Mouse (Mus musculus): ENCODE measurements at regions not wholly inside any gene's neighbourhood (a gene's known extent, or its start where the extent isn't known, plus 50 kb on each side); places are given as distances from the start of the nearest gene placed in this dataset.
A peak's percentile ranks its signal among the peaks of the same experiment; 100 is the strongest.

- Histone ChIP-seq H3K27me3 (ENCODE audit: control insufficient read depth, insufficient read depth, low read depth, low read length) (no peaks in the 10 kb centered on the region), H3K4me3 (ENCODE audit: low read depth, low read length) (no peak overlapping the region), H3K4me1 (ENCODE audit: control insufficient read depth, insufficient read depth, low read length) (no peaks in the 10 kb centered on the region), H3K27ac (ENCODE audit: low read length) (no peak overlapping the region), H3K9me3 (replicated peaks; ENCODE audit: control insufficient read depth, low read length, poor library complexity, severe bottlenecking) (no peaks in the 10 kb centered on the region), H3K9ac (ENCODE audit: low read depth, low read length) (no peak overlapping the region), H3K4me2 (ENCODE audit: low read length) (no peak overlapping the region), H3K36me3 (ENCODE audit: control insufficient read depth, insufficient read depth, low read length) (no peaks in the 10 kb centered on the region)
- no peak for ATAC-seq
Measured at GRCm38 (mm10) chr3:57910020-57910419, 62.1 kb upstream of the Pfn2 start.

- Histone ChIP-seq H3K4me3 (ENCODE audit: low read depth, low read length) (no peak overlapping the region), H3K36me3 (ENCODE audit: control insufficient read depth, insufficient read depth, low read length) (no peaks in the 10 kb centered on the region), H3K27me3 (ENCODE audit: control insufficient read depth, insufficient read depth, low read depth, low read length) (no peaks in the 10 kb centered on the region), H3K4me2 (ENCODE audit: low read length) (peak overlapping the region; percentile 23; the same call in 1 of the 2 replicates), H3K27ac (ENCODE audit: low read length) (no peak overlapping the region), H3K9ac (ENCODE audit: low read depth, low read length) (no peak overlapping the region), H3K9me3 (replicated peaks; ENCODE audit: control insufficient read depth, low read length, poor library complexity, severe bottlenecking) (no peaks in the 10 kb centered on the region), H3K4me1 (ENCODE audit: control insufficient read depth, insufficient read depth, low read length) (no peaks in the 10 kb centered on the region)
- peak; percentile 79 for ATAC-seq
- WGBS: 35% methylated on average over 16 of the region's 16 CpGs
Measured at GRCm38 (mm10) chr3:57911831-57912596, 64.1 kb upstream of the Pfn2 start.

GRCm38 (mm10) chr3:57912650-57913343, 64.9 kb upstream of the Pfn2 start:
- Histone ChIP-seq H3K36me3 (ENCODE audit: control insufficient read depth, insufficient read depth, low read length) (no peaks in the 10 kb centered on the region), H3K9ac (ENCODE audit: low read depth, low read length) (no peak overlapping the region), H3K4me1 (ENCODE audit: control insufficient read depth, insufficient read depth, low read length) (no peaks in the 10 kb centered on the region), H3K9me3 (replicated peaks; ENCODE audit: control insufficient read depth, low read length, poor library complexity, severe bottlenecking) (no peaks in the 10 kb centered on the region), H3K27me3 (ENCODE audit: control insufficient read depth, insufficient read depth, low read depth, low read length) (no peaks in the 10 kb centered on the region), H3K4me3 (ENCODE audit: low read depth, low read length) (no peak overlapping the region), H3K4me2 (ENCODE audit: low read length) (no peak overlapping the region), H3K27ac (ENCODE audit: low read length) (0 out of 2 replicates have a peak overlapping the region, but pooled peaks have one; percentile 15)
- ATAC-seq: peak; percentile 14; the same call in 1 of the 2 replicates
- WGBS: 64% methylated on average over 7 of the region's 7 CpGs

- no peak for ATAC-seq
- Histone ChIP-seq H3K4me3 (ENCODE audit: low read depth, low read length) (no peak overlapping the region), H3K4me2 (ENCODE audit: low read length) (no peak overlapping the region), H3K9ac (ENCODE audit: low read depth, low read length) (no peak overlapping the region), H3K27ac (ENCODE audit: low read length) (no peak overlapping the region), H3K9me3 (replicated peaks; ENCODE audit: control insufficient read depth, low read length, poor library complexity, severe bottlenecking) (no peaks in the 10 kb centered on the region), H3K4me1 (ENCODE audit: control insufficient read depth, insufficient read depth, low read length) (no peaks in the 10 kb centered on the region), H3K27me3 (ENCODE audit: control insufficient read depth, insufficient read depth, low read depth, low read length) (no peaks in the 10 kb centered on the region), H3K36me3 (ENCODE audit: control insufficient read depth, insufficient read depth, low read length) (no peaks in the 10 kb centered on the region)
- WGBS: 96% methylated on average over 3 of the region's 3 CpGs
Measured at GRCm38 (mm10) chr3:57914687-57915086, 66.8 kb upstream of the Pfn2 start.

GRCm38 (mm10) chr3:57918913-57919312, 71.0 kb upstream of the Pfn2 start:
- WGBS: 64% methylated on average over 2 of the region's 2 CpGs
- Histone ChIP-seq H3K4me3 (ENCODE audit: low read depth, low read length) (no peak overlapping the region), H3K27me3 (ENCODE audit: control insufficient read depth, insufficient read depth, low read depth, low read length) (no peaks in the 10 kb centered on the region), H3K4me2 (ENCODE audit: low read length) (no peak overlapping the region), H3K9ac (ENCODE audit: low read depth, low read length) (no peak overlapping the region), H3K9me3 (replicated peaks; ENCODE audit: control insufficient read depth, low read length, poor library complexity, severe bottlenecking) (no peaks in the 10 kb centered on the region), H3K4me1 (ENCODE audit: control insufficient read depth, insufficient read depth, low read length) (no peaks in the 10 kb centered on the region), H3K27ac (ENCODE audit: low read length) (no peak overlapping the region), H3K36me3 (ENCODE audit: control insufficient read depth, insufficient read depth, low read length) (no peaks in the 10 kb centered on the region)
- ATAC-seq: peak; percentile 36; the same call in 1 of the 2 replicates

- WGBS: 62% methylated on average over 5 of the region's 5 CpGs
Measured at GRCm38 (mm10) chr3:57919390-57920089, 71.7 kb upstream of the Pfn2 start.

GRCm38 (mm10) chr3:57920090-57920432, 72.2 kb upstream of the Pfn2 start:
- Histone ChIP-seq H3K4me1 (ENCODE audit: control insufficient read depth, insufficient read depth, low read length) (no peaks in the 10 kb centered on the region), H3K36me3 (ENCODE audit: control insufficient read depth, insufficient read depth, low read length) (no peaks in the 10 kb centered on the region), H3K9me3 (replicated peaks; ENCODE audit: control insufficient read depth, low read length, poor library complexity, severe bottlenecking) (no peaks in the 10 kb centered on the region), H3K4me3 (ENCODE audit: low read depth, low read length) (no peak overlapping the region), H3K9ac (ENCODE audit: low read depth, low read length) (no peak overlapping the region), H3K27ac (ENCODE audit: low read length) (no peak overlapping the region), H3K27me3 (ENCODE audit: control insufficient read depth, insufficient read depth, low read depth, low read length) (no peaks in the 10 kb centered on the region), H3K4me2 (ENCODE audit: low read length) (no peak overlapping the region)
- WGBS: 43% methylated on average over 1 of the region's 1 CpGs
- no peak for ATAC-seq

More at GRCm38 (mm10) chr3:57919390-57920089, 71.7 kb upstream of the Pfn2 start:
- Histone ChIP-seq H3K4me1 (ENCODE audit: control insufficient read depth, insufficient read depth, low read length) (no peaks in the 10 kb centered on the region), H3K4me2 (ENCODE audit: low read length) (no peak overlapping the region), H3K9me3 (replicated peaks; ENCODE audit: control insufficient read depth, low read length, poor library complexity, severe bottlenecking) (no peaks in the 10 kb centered on the region), H3K36me3 (ENCODE audit: control insufficient read depth, insufficient read depth, low read length) (no peaks in the 10 kb centered on the region), H3K27me3 (ENCODE audit: control insufficient read depth, insufficient read depth, low read depth, low read length) (no peaks in the 10 kb centered on the region), H3K27ac (ENCODE audit: low read length) (no peak overlapping the region), H3K9ac (ENCODE audit: low read depth, low read length) (no peak overlapping the region), H3K4me3 (ENCODE audit: low read depth, low read length) (no peak overlapping the region)
- ATAC-seq: peak; percentile 28; the same call in 1 of the 2 replicates

GRCm38 (mm10) chr3:57921071-57921882, 73.4 kb upstream of the Pfn2 start:
- H3K4me2 ChIP-seq (ENCODE audit: low read length): no peak overlapping the region
- H3K27ac ChIP-seq (ENCODE audit: low read length): no peak overlapping the region
- H3K9ac ChIP-seq (ENCODE audit: low read depth, low read length): no peak overlapping the region
- no peaks in the 10 kb centered on the region for H3K4me1 ChIP-seq (ENCODE audit: control insufficient read depth, insufficient read depth, low read length)
- WGBS: 86% methylated on average over 2 of the region's 2 CpGs
- no peak overlapping the region for H3K4me3 ChIP-seq (ENCODE audit: low read depth, low read length)
- no peak for ATAC-seq
- H3K9me3 ChIP-seq (replicated peaks; ENCODE audit: control insufficient read depth, low read length, poor library complexity, severe bottlenecking): no peaks in the 10 kb centered on the region
- no peaks in the 10 kb centered on the region for H3K27me3 ChIP-seq (ENCODE audit: control insufficient read depth, insufficient read depth, low read depth, low read length)
- H3K36me3 ChIP-seq (ENCODE audit: control insufficient read depth, insufficient read depth, low read length): no peaks in the 10 kb centered on the region
